Mouse (Mus musculus) erythroblast, embryonic 14.5 days (primary cell): ENCODE results near the gene Magix.

ENCODE experiments used
- GATA1 ChIP-seq: IDR thresholded peaks from 2 replicates; pipeline ENCODE4 v1.6.1; 2012; ENCODE audit warnings: low read length, inconsistent platforms, mixed read lengths
- TAL1 ChIP-seq: IDR thresholded peaks from 3 replicates; pipeline ENCODE4 v1.6.1; 2012; ENCODE audit warnings: low read length, inconsistent platforms, mixed read lengths

GRCm38 (mm10) chrX:7665739-7666502, 15.1 kb downstream of the Magix start:
- TF ChIP-seq TAL1 (no peak), GATA1 (no peak)
